Mouse (Mus musculus): ENCODE data around the gene Grpel1. TPM values are rescaled to one million over a fixed set of nuclear protein-coding genes. Genes with fewer than 3 reads are reported as not detected.

Grpel1 gene
- polyA plus RNA-seq, 1 experiment from 2014 or later: 42.2 TPM

GRCm38 (mm10) chr5:36445028-36445427, 19.8 kb upstream of the Grpel1 start:
- Histone ChIP-seq H3K4me1 (replicated peaks) (peaks cover 7% of the 10 kb centered on the region; the same call in 1 of the 2 replicates), H3K27ac (replicated peaks) (no peak overlapping the region), H3K9me3 (no peaks in the 10 kb centered on the region), H3K4me2 (no peak overlapping the region), H3K27me3 (no peaks in the 10 kb centered on the region), H3K9ac (no peak overlapping the region), H3K4me3 (no peak overlapping the region), H3K36me3 (no peaks in the 10 kb centered on the region)
- no peak for ATAC-seq (ENCODE audit: low FRiP score, low read depth)
- 31% methylated on average over 8 of the region's 8 CpGs for whole genome bisulfite sequencing

DNA sequence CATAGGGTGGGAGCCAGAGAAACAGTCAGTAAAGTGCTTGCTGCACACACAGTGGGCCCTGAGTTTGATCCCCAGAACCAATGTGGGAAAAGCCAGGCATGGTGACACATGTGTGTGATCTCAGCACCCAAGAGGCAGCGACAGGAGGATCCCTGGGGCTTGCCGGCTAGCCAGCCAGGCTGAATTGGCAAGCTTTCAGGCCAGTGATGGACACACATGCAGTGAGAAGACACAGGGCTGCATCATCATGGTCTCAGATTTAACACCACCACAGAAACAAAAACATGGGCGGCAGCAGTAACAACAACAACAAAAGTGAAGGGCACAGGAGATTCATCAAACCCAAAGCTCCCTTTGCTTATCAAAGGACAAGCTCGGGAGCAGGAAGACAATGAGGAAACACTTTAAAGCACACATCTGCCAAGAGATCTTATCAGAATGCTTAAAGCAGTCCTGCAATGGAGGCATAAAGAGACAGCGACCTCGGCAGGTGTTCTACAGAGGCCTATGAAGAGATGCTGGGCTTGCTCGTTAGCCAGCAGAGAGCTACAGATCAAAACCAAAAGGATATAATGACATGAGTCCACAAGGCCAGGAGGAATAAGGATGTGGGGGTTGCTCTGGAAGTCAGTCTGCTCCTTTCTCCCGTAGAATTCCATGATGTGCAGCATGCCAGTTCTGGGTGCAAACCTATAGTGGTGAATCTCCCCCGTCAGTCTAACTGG, 18.5 kb upstream of the Grpel1 start:
- no peaks in the 10 kb centered on the region for H3K9me3 ChIP-seq
- H3K4me2 ChIP-seq: no peak overlapping the region
- H3K36me3 ChIP-seq: no peaks in the 10 kb centered on the region
- H3K9ac ChIP-seq: no peak overlapping the region
- peaks cover 7% of the 10 kb centered on the region; the same call in 1 of the 2 replicates for H3K4me1 ChIP-seq (replicated peaks)
- ATAC-seq (ENCODE audit: low FRiP score, low read depth): no peak
- H3K27ac ChIP-seq (replicated peaks): no peak overlapping the region
- no peak overlapping the region for H3K4me3 ChIP-seq
- 48% methylated on average over 9 of the region's 9 CpGs for WGBS
- H3K27me3 ChIP-seq: no peaks in the 10 kb centered on the region

- Histone ChIP-seq H3K27ac (replicated peaks) (no peak overlapping the region), H3K4me1 (replicated peaks) (peaks cover 7% of the 10 kb centered on the region; the same call in 1 of the 2 replicates), H3K36me3 (no peaks in the 10 kb centered on the region), H3K9me3 (no peaks in the 10 kb centered on the region), H3K27me3 (no peaks in the 10 kb centered on the region), H3K9ac (no peak overlapping the region), H3K4me3 (no peak overlapping the region), H3K4me2 (no peak overlapping the region)
- ATAC-seq (ENCODE audit: low FRiP score, low read depth): no peak
- 95% methylated on average over 12 of the region's 12 CpGs for whole genome bisulfite sequencing
These were observed 16.9 kb upstream of the Grpel1 start for GRCm38 (mm10) chr5:36447872-36448271.

DNA sequence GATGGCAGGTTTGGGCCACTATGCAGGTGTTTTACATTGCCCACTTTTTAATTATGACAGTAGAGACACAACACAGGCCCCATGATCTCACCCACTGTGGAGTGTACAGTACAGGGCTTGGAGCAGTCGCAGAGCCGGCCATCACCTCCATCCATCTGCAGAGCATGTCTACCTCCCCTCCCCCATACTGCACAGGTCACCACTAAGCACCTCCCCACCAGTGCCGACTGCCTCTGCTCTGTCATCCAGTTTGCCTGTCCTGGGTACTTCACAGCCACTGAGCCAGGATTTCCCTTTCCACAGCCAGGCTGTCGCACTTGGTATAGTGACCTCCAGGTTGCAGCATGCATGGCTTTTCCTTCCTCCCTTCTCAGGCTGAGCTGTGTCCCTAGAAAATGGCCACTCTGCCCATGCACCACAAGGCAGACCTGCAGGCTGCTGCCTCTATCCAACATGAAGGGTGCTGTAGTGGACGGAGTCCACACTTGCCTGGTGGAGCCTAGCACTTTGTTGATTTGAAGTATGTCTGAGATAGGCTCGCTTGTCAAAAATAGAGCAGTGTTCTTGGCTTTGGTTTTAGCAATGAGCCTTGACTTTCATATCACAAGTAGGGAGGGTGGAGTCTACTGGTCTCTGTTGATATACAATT, 15.0 kb upstream of the Grpel1 start:
- peaks cover 7% of the 10 kb centered on the region; the same call in 1 of the 2 replicates for H3K4me1 ChIP-seq (replicated peaks)
- ATAC-seq (ENCODE audit: low FRiP score, low read depth): no peak
- 83% methylated on average over 6 of the region's 6 CpGs for WGBS

GRCm38 (mm10) chr5:36451119-36451518, 13.7 kb upstream of the Grpel1 start:
- Histone ChIP-seq H3K36me3 (no peaks in the 10 kb centered on the region), H3K9me3 (no peaks in the 10 kb centered on the region), H3K4me1 (replicated peaks) (no peaks in the 10 kb centered on the region), H3K4me2 (no peak overlapping the region), H3K27ac (replicated peaks) (no peak overlapping the region), H3K4me3 (no peak overlapping the region), H3K27me3 (no peaks in the 10 kb centered on the region), H3K9ac (no peak overlapping the region)
- 25% methylated on average over 7 of the region's 10 CpGs for WGBS
- ATAC-seq (ENCODE audit: low FRiP score, low read depth): no peak

More for the DNA sequence above, 15.0 kb upstream of the Grpel1 start:
- Histone ChIP-seq H3K4me2 (no peak overlapping the region), H3K9me3 (no peaks in the 10 kb centered on the region), H3K27me3 (no peaks in the 10 kb centered on the region), H3K4me3 (no peak overlapping the region), H3K9ac (no peak overlapping the region), H3K36me3 (no peaks in the 10 kb centered on the region), H3K27ac (replicated peaks) (no peak overlapping the region)

- no peak for ATAC-seq (ENCODE audit: low FRiP score, low read depth)
- Histone ChIP-seq H3K36me3 (no peaks in the 10 kb centered on the region), H3K27me3 (no peaks in the 10 kb centered on the region), H3K9ac (no peak overlapping the region), H3K4me3 (no peak overlapping the region), H3K4me2 (no peak overlapping the region), H3K9me3 (no peaks in the 10 kb centered on the region), H3K4me1 (replicated peaks) (no peaks in the 10 kb centered on the region), H3K27ac (replicated peaks) (no peak overlapping the region)
- 56% methylated on average over 10 of the region's 10 CpGs for WGBS
These were observed 12.9 kb upstream of the Grpel1 start for GRCm38 (mm10) chr5:36451872-36452389.

- H3K27ac ChIP-seq (replicated peaks): no peak overlapping the region
- H3K9me3 ChIP-seq: no peaks in the 10 kb centered on the region
- H3K4me3 ChIP-seq: no peak overlapping the region
- no peaks in the 10 kb centered on the region for H3K4me1 ChIP-seq (replicated peaks)
- 83% methylated on average over 6 of the region's 6 CpGs for WGBS
- no peak overlapping the region for H3K4me2 ChIP-seq
- H3K27me3 ChIP-seq: no peaks in the 10 kb centered on the region
- no peak for ATAC-seq (ENCODE audit: low FRiP score, low read depth)
- no peaks in the 10 kb centered on the region for H3K36me3 ChIP-seq
- H3K9ac ChIP-seq: no peak overlapping the region
These were observed 12.0 kb upstream of the Grpel1 start for GRCm38 (mm10) chr5:36452821-36453220.

- WGBS: 81% methylated on average over 4 of the region's 4 CpGs
These were observed 7.1 kb upstream of the Grpel1 start for GRCm38 (mm10) chr5:36457706-36458105.

DNA sequence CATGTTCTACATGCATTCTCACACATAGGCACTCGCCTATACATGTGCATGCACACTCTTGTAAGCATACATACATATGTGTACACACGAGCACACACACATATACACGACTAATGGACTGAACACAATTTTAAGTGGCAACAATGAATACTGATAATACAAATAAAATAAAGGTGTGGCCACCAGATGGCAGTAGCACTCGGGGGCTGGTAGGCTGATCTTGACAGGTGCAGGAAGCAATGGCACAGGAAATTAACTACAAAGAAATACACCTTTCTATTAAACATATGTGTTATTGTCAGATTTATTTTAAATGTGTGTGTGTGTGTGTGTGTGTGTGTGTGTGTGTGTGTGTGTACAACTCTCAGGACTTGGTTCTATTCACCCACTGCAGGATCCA, 5.9 kb upstream of the Grpel1 start:
- H3K4me2 ChIP-seq: no peak overlapping the region
- H3K36me3 ChIP-seq: no peaks in the 10 kb centered on the region
- 13% methylated on average over 4 of the region's 4 CpGs for WGBS
- peaks cover 2% of the 10 kb centered on the region for H3K4me1 ChIP-seq (replicated peaks)
- no peaks in the 10 kb centered on the region for H3K27me3 ChIP-seq
- H3K27ac ChIP-seq (replicated peaks): no peak overlapping the region
- H3K9ac ChIP-seq: no peak overlapping the region
- no peak overlapping the region for H3K4me3 ChIP-seq
- no peak for ATAC-seq (ENCODE audit: low FRiP score, low read depth)
- no peaks in the 10 kb centered on the region for H3K9me3 ChIP-seq

More at GRCm38 (mm10) chr5:36457706-36458105, 7.1 kb upstream of the Grpel1 start:
- Histone ChIP-seq H3K9me3 (no peaks in the 10 kb centered on the region), H3K4me1 (replicated peaks) (no peaks in the 10 kb centered on the region), H3K36me3 (no peaks in the 10 kb centered on the region), H3K4me2 (no peak overlapping the region), H3K4me3 (no peak overlapping the region), H3K27me3 (no peaks in the 10 kb centered on the region), H3K9ac (no peak overlapping the region), H3K27ac (replicated peaks) (no peak overlapping the region)
- no peak for ATAC-seq (ENCODE audit: low FRiP score, low read depth)

DNA sequence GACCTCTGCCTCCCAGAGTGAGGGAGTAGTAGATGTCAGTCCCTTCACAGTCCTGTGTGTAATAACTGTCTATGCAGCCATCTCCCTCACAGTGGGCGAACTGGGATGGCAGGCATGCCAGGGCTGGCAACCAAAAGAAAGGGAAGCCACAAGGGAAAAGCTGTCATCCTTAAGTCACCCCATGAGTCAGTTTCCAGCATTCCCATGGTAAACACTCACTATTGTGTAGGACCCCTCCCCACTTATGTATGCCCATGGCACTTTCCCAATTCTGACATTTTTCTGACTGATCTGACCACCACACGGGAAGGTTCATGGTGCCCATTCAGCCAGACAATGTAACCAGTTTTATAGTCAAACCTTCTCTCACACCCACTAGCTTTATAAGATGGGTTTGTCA, 4.1 kb upstream of the Grpel1 start:
- ATAC-seq (ENCODE audit: low FRiP score, low read depth): no peak
- Histone ChIP-seq H3K27ac (replicated peaks) (no peak overlapping the region), H3K9ac (no peak overlapping the region), H3K4me2 (no peak overlapping the region), H3K9me3 (no peaks in the 10 kb centered on the region), H3K4me1 (replicated peaks) (peaks cover 11% of the 10 kb centered on the region), H3K4me3 (no peak overlapping the region), H3K36me3 (no peaks in the 10 kb centered on the region), H3K27me3 (no peaks in the 10 kb centered on the region)
- WGBS: 88% methylated on average over 2 of the region's 2 CpGs

- no peaks in the 10 kb centered on the region for H3K27me3 ChIP-seq
- no peak overlapping the region for H3K4me2 ChIP-seq
- peaks cover 16% of the 10 kb centered on the region for H3K4me1 ChIP-seq (replicated peaks)
- H3K9me3 ChIP-seq: no peaks in the 10 kb centered on the region
- WGBS: 75% methylated on average over 2 of the region's 2 CpGs
- H3K9ac ChIP-seq: no peak overlapping the region
- no peaks in the 10 kb centered on the region for H3K36me3 ChIP-seq
- ATAC-seq (ENCODE audit: low FRiP score, low read depth): no peak
- no peak overlapping the region for H3K27ac ChIP-seq (replicated peaks)
- no peak overlapping the region for H3K4me3 ChIP-seq
These were observed 3.6 kb upstream of the Grpel1 start for GRCm38 (mm10) chr5:36461231-36461630.

DNA sequence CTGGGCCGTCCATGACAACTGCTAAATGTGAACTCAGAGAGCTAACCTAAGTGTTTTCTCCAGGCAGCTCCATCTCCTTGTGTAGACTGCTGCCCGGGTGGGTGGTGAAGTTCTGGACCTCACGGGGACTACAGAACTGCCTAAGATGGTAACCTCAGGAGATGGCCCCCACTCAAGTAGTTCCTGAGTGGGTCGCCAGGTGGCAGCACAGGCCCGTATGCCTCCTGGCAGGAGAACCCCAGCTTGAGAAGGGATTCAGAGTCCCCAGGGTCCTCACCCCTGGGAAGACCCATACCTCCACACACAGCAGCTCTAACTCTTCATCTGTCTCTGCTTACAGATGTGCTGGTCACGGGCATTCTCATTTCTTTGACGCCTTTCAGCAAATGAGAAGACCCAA, 2.0 kb upstream of the Grpel1 start:
- H3K4me3 ChIP-seq: no peak overlapping the region
- peaks cover 22% of the 10 kb centered on the region for H3K4me1 ChIP-seq (replicated peaks)
- no peaks in the 10 kb centered on the region for H3K27me3 ChIP-seq
- no peak for ATAC-seq (ENCODE audit: low FRiP score, low read depth)
- H3K27ac ChIP-seq (replicated peaks): no peak overlapping the region
- H3K9ac ChIP-seq: no peak overlapping the region
- H3K4me2 ChIP-seq: no peak overlapping the region
- no peaks in the 10 kb centered on the region for H3K36me3 ChIP-seq
- WGBS: 19% methylated on average over 7 of the region's 7 CpGs
- no peaks in the 10 kb centered on the region for H3K9me3 ChIP-seq
